Mouse (Mus musculus): ENCODE data around the gene Uqcc2.

- TF ChIP-seq CTCF (IDR thresholded peaks at IDR 0.05; ENCODE audit: low read depth, low read length) = no peak
- TF ChIP-seq GATA1 (IDR thresholded peaks at IDR 0.05; ENCODE audit: borderline replicate concordance, low read length) = no peak
- no peak for TF ChIP-seq POLR2AphosphoS5 (IDR thresholded peaks at IDR 0.05; ENCODE audit: insufficient replicate concordance, low read depth, low read length)
These were observed 999 bp upstream of the Uqcc2 start for GRCm38 (mm10) chr17:27134715-27135114.
